Mouse (Mus musculus) hindbrain, embryonic 13.5 days (tissue): ENCODE results near the gene Cnot8. TPM values are rescaled to one million over a fixed set of nuclear protein-coding genes. Genes with fewer than 3 reads are reported as not detected.
"Not testable (repeated sequence)": the region's sequence is repeated elsewhere in the genome, so short reads cannot be mapped to it uniquely, and the experiment has no call there.

Source experiments
- ATAC-seq: fragments of 200-750 bp; cut with Nextera tagmentation; 2 replicates; pipeline ENCODE4 v1.8.0; 2017; ENCODE audit warnings: moderate TSS enrichment; ENCODE audit not compliant: low FRiP score
- H3K27ac ChIP-seq: fragments of 300-500 bp; sonication (generic); 2 replicates; pipeline ENCODE4 v1.5.1; 2015; ENCODE audit warnings: inconsistent platforms, mild to moderate bottlenecking, moderate library complexity
- H3K27me3 ChIP-seq: fragments of 300-500 bp; sonication (generic); 2 replicates; pipeline ENCODE4 v1.6.1; 2015; ENCODE audit warnings: mild to moderate bottlenecking, inconsistent platforms
- H3K36me3 ChIP-seq: fragments of 300-500 bp; sonication (generic); 2 replicates; pipeline ENCODE4 v1.6.1; 2015; ENCODE audit warnings: mild to moderate bottlenecking, inconsistent platforms
- H3K4me1 ChIP-seq: fragments of 300-500 bp; sonication (generic); replicated peaks from 2 replicates; pipeline ENCODE4 v1.6.1; 2015; ENCODE audit warnings: inconsistent platforms
- H3K4me2 ChIP-seq: fragments of 300-500 bp; sonication (generic); 2 replicates; pipeline ENCODE4 v1.6.1; 2015; ENCODE audit warnings: inconsistent platforms, mild to moderate bottlenecking, moderate library complexity
- H3K4me3 ChIP-seq: fragments of 300-500 bp; sonication (generic); 2 replicates; pipeline ENCODE4 v1.5.1; 2015; ENCODE audit warnings: mild to moderate bottlenecking, inconsistent platforms
- H3K9ac ChIP-seq: fragments of 300-500 bp; sonication (generic); 2 replicates; pipeline ENCODE4 v1.6.1; 2015; ENCODE audit warnings: mild to moderate bottlenecking, inconsistent platforms
- H3K9me3 ChIP-seq: fragments of 300-500 bp; sonication (generic); 2 replicates; pipeline ENCODE4 v1.6.1; 2016; ENCODE audit warnings: inconsistent platforms
- WGBS: fragments of 180-500 bp; shearing (Covaris S2); methylation state at CpG from one replicate; pipeline ENCODE4 v1.1.7; 2015; 5-methylcytosine and 5-hydroxymethylcytosine counted together
- polyA plus RNA-seq: library from polyadenylated mRNA; unstranded; fragments of >200 nt; fragmentation: Nextera tagmentation; extraction: Ambion mirVana; gene quantifications from 2 replicates; pipeline ENCODE4 v1.2.1, GENCODE M21; 2015

Cnot8 gene
- polyA plus RNA-seq, 1 experiment from 2014 or later = 114 TPM

- WGBS = 85% methylated on average over 5 of the region's 5 CpGs
- Histone ChIP-seq H3K9ac (no peak overlapping the region), H3K27ac (no peak overlapping the region), H3K4me1 (peaks cover 8% of the 10 kb centered on the region), H3K4me2 (no peak overlapping the region), H3K9me3 (no peaks in the 10 kb centered on the region), H3K4me3 (no peak overlapping the region), H3K36me3 (no peaks in the 10 kb centered on the region), H3K27me3 (peaks cover 40% of the 10 kb centered on the region)
- ATAC-seq = no peak
These were observed 7.8 kb upstream of the Cnot8 start for GRCm38 (mm10) chr11:58096160-58096559.

GRCm38 (mm10) chr11:58096821-58097620 lies 6.9 kb upstream of the Cnot8 start:
- H3K4me2 ChIP-seq = peak overlapping the region; percentile 56; the same call in 1 of the 2 replicates
- H3K9me3 ChIP-seq = no peaks in the 10 kb centered on the region
- H3K9ac ChIP-seq = no peak overlapping the region
- 59% methylated on average over 20 of the region's 20 CpGs for WGBS
- H3K4me1 ChIP-seq = peaks cover 8% of the 10 kb centered on the region
- H3K36me3 ChIP-seq = no peaks in the 10 kb centered on the region
- peaks cover 40% of the 10 kb centered on the region for H3K27me3 ChIP-seq
- H3K27ac ChIP-seq = no peak overlapping the region
- H3K4me3 ChIP-seq = no peak overlapping the region; the same call in 1 of the 2 replicates
- ATAC-seq = no peak

- Histone ChIP-seq H3K36me3 (no peaks in the 10 kb centered on the region), H3K27ac (no peak overlapping the region), H3K9ac (peak overlapping the region; percentile 56), H3K4me3 (peak overlapping the region; percentile 35), H3K4me2 (peak overlapping the region; percentile 56), H3K9me3 (no peaks in the 10 kb centered on the region), H3K27me3 (peaks cover 40% of the 10 kb centered on the region), H3K4me1 (peaks cover 9% of the 10 kb centered on the region)
- WGBS = 3% methylated on average over 23 of the region's 38 CpGs
- ATAC-seq = no peak
These were observed 6.2 kb upstream of the Cnot8 start for GRCm38 (mm10) chr11:58097621-58098365.

GRCm38 (mm10) chr11:58098366-58098720 lies 5.6 kb upstream of the Cnot8 start:
- not testable (repeated sequence) for H3K27ac ChIP-seq, ATAC-seq, H3K9ac ChIP-seq, H3K9me3 ChIP-seq, H3K36me3 ChIP-seq
- peaks cover 40% of the 10 kb centered on the region for H3K27me3 ChIP-seq
- H3K4me3 ChIP-seq = peak overlapping the region; percentile 35; the same call in 1 of the 2 replicates
- peak overlapping the region; percentile 56; the same call in 1 of the 2 replicates for H3K4me2 ChIP-seq
- H3K4me1 ChIP-seq = peaks cover 14% of the 10 kb centered on the region
- WGBS = 60% methylated on average over 5 of the region's 5 CpGs

GRCm38 (mm10) chr11:58100006-58100405 lies 3.9 kb upstream of the Cnot8 start:
- WGBS = 79% methylated on average over 2 of the region's 2 CpGs
- Histone ChIP-seq H3K4me3 (no peak overlapping the region), H3K4me2 (no peak overlapping the region), H3K27me3 (peaks cover 40% of the 10 kb centered on the region), H3K9me3 (no peaks in the 10 kb centered on the region), H3K27ac (no peak overlapping the region), H3K4me1 (peaks cover 22% of the 10 kb centered on the region), H3K9ac (0 out of 2 replicates have a peak overlapping the region, but pooled peaks have one; percentile 13), H3K36me3 (no peaks in the 10 kb centered on the region)
- ATAC-seq = no peak

GRCm38 (mm10) chr11:58101194-58101720 lies 2.7 kb upstream of the Cnot8 start:
- Histone ChIP-seq H3K4me1 (peaks cover 34% of the 10 kb centered on the region), H3K36me3 (no peaks in the 10 kb centered on the region), H3K4me3 (no peak overlapping the region), H3K27me3 (peaks cover 29% of the 10 kb centered on the region), H3K9me3 (no peaks in the 10 kb centered on the region), H3K4me2 (no peak overlapping the region), H3K9ac (no peak overlapping the region), H3K27ac (no peak overlapping the region)
- no peak for ATAC-seq
- WGBS = 87% methylated on average over 4 of the region's 4 CpGs

- Histone ChIP-seq H3K36me3 (no peaks in the 10 kb centered on the region), H3K9ac (no peak overlapping the region), H3K9me3 (no peaks in the 10 kb centered on the region), H3K27ac (no peak overlapping the region), H3K27me3 (peaks cover 20% of the 10 kb centered on the region), H3K4me2 (no peak overlapping the region), H3K4me3 (no peak overlapping the region), H3K4me1 (peaks cover 36% of the 10 kb centered on the region)
- no peak for ATAC-seq
- WGBS = 77% methylated on average over 3 of the region's 3 CpGs
These were observed 1.8 kb upstream of the Cnot8 start for GRCm38 (mm10) chr11:58102146-58102545.

GRCm38 (mm10) chr11:58102581-58103343 lies 1.2 kb upstream of the Cnot8 start:
- 90% methylated on average over 9 of the region's 9 CpGs for WGBS
- Histone ChIP-seq H3K4me1 (peaks cover 37% of the 10 kb centered on the region), H3K4me2 (peak overlapping the region; percentile 71), H3K9ac (peak overlapping the region; percentile 75), H3K4me3 (peak overlapping the region; percentile 91; the same call in 1 of the 2 replicates), H3K27ac (peak overlapping the region; percentile 82; the same call in 1 of the 2 replicates), H3K27me3 (peaks cover 15% of the 10 kb centered on the region), H3K36me3 (no peaks in the 10 kb centered on the region), H3K9me3 (no peaks in the 10 kb centered on the region)
- no peak for ATAC-seq

- peaks cover 10% of the 10 kb centered on the region for H3K27me3 ChIP-seq
- WGBS = 54% methylated on average over 13 of the region's 13 CpGs
These were observed 654 bp upstream of the Cnot8 start for GRCm38 (mm10) chr11:58103344-58103653.

GRCm38 (mm10) chr11:58104351-58104791 lies 418 bp downstream of the Cnot8 start:
- ATAC-seq = peak; percentile 49; the same call in 1 of the 2 replicates
- Histone ChIP-seq H3K4me2 (peak overlapping the region; percentile 71), H3K4me1 (peaks cover 40% of the 10 kb centered on the region), H3K9me3 (no peaks in the 10 kb centered on the region), H3K27me3 (no peaks in the 10 kb centered on the region), H3K36me3 (no peaks in the 10 kb centered on the region), H3K27ac (peak overlapping the region; percentile 91), H3K9ac (peak overlapping the region; percentile 93), H3K4me3 (peak overlapping the region; percentile 91)
- under 1% methylated on average over 24 of the region's 24 CpGs for WGBS

More at GRCm38 (mm10) chr11:58103344-58103653, 654 bp upstream of the Cnot8 start:
- Histone ChIP-seq H3K4me1 (peaks cover 39% of the 10 kb centered on the region), H3K27ac (peak overlapping the region; percentile 82), H3K4me2 (peak overlapping the region; percentile 71), H3K36me3 (no peaks in the 10 kb centered on the region), H3K9ac (peak overlapping the region; percentile 75), H3K4me3 (peak overlapping the region; percentile 91), H3K9me3 (no peaks in the 10 kb centered on the region)
- no peak; the same call in 1 of the 2 replicates for ATAC-seq

GRCm38 (mm10) chr11:58107009-58107408 lies 3.1 kb downstream of the Cnot8 start:
- Histone ChIP-seq H3K36me3 (peaks cover 25% of the 10 kb centered on the region), H3K4me1 (peaks cover 40% of the 10 kb centered on the region), H3K9me3 (no peaks in the 10 kb centered on the region), H3K4me3 (no peak overlapping the region), H3K9ac (no peak overlapping the region), H3K27ac (no peak overlapping the region), H3K27me3 (no peaks in the 10 kb centered on the region), H3K4me2 (no peak overlapping the region)
- 60% methylated on average over 3 of the region's 3 CpGs for WGBS
- ATAC-seq = no peak
